Mouse (Mus musculus) ES-E14 (cell line): Measurements from ENCODE around the gene Gabbr2.

ENCODE experiments used
- CHD2 ChIP-seq: IDR thresholded peaks from 2 replicates; pipeline ENCODE4 v1.6.1; 2014; ENCODE audit warnings: mild to moderate bottlenecking, low read depth, low read length, inconsistent platforms
- MAFK ChIP-seq: IDR thresholded peaks from 2 replicates; pipeline ENCODE4 v1.6.1; 2014; ENCODE audit warnings: mild to moderate bottlenecking, low read depth, low read length, inconsistent platforms; ENCODE audit not compliant: insufficient read depth
- ZC3H11A ChIP-seq: IDR thresholded peaks from 2 replicates; pipeline ENCODE4 v1.6.1; 2012; ENCODE audit warnings: low read depth, mild to moderate bottlenecking, inconsistent platforms, low read length, borderline replicate concordance

- TF ChIP-seq CHD2 (no peak), MAFK (no peak), ZC3H11A (no peak)
These were observed 93.1 kb downstream of the Gabbr2 start for GRCm38 (mm10) chr4:46898546-46898945.
